Mouse (Mus musculus): ENCODE measurements around the gene Lgals4. TPM values are rescaled to one million over a fixed set of nuclear protein-coding genes. Genes with fewer than 3 reads are reported as not detected.

Lgals4 gene
- total and polyA plus RNA-seq, 3 experiments, result 2.1 to 5.1 TPM; not detected in 1

DNA sequence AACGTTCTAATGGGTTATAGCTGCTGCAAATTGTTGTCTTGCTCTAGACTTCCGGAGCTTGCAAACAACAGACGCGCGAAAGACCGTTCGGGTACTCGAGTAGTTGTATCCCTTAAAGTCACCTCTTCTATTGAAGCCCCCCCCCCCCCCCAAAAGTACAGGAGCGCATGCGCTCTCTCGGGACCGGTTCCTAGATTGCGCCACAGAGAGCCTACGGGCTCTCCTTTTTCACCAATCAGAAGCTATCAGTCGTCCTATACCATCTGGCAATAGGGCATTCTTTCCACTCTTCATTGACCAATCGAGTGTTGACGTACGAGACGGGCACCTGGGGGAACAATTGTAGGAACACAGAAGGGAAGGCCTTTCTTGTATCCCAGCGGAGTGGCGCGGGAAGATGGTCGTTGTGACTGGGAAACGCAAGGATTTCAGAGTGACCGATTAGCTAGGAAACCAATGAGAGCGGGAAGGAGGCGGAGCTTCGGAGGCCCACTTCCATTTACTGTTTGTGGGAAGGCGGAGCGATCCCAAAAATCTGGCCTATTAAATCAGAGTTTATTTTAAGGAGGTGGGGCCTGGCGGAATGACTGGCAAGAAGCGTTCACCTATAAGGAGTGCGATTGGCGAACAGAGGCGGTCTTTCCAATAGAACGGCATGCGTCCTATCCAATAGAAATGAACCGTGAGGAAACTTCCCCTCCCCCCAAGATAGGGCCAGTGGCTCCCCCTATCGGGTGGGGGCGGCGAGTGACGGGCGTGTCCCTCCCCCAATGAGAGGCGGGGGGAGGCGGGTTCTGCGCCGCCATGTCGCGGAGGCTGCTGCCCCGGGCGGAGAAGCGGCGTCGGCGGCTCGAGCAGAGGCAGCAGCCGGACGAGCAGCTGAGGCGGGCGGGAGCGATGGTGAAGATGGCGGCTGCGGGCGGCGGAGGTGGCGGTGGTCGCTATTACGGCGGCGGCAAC lies 23.3 kb upstream of the Lgals4 start:
- Histone ChIP-seq H3K9ac (ENCODE audit: control insufficient read depth, low read depth, low read length, poor library complexity, severe bottlenecking) (peak overlapping the region; percentile 97), H3K27me3 (ENCODE audit: control insufficient read depth in 1 of 2, insufficient read depth in 2 of 2, low read length in 2 of 2) (no peaks in the 10 kb centered on the region), H3K4me3 (ENCODE audit: control insufficient read depth in 1 of 2, insufficient read depth in 1 of 2, low read depth in 2 of 2, low read length in 2 of 2) (peak overlapping the region; percentile 68 to 81), H3K9me3 (replicated peaks; ENCODE audit: insufficient read depth, low read length) (no peaks in the 10 kb centered on the region), H3K79me2 (ENCODE audit: control insufficient read depth, insufficient read depth, low read length, poor library complexity) (peaks cover 47% of the 10 kb centered on the region), H3K4me1 (ENCODE audit: control insufficient read depth in 1 of 2, insufficient read depth in 2 of 2, low read length in 2 of 2) (peaks cover 11 to 42% of the 10 kb centered on the region in 2 experiments), H3K36me3 (ENCODE audit: control insufficient read depth in 1 of 2, insufficient read depth in 2 of 2, low read length in 2 of 2) (peaks cover 22 to 37% of the 10 kb centered on the region in 2 experiments), H3K27ac (ENCODE audit: control insufficient read depth, low read depth, low read length) (peak overlapping the region; percentile 99)
- TF ChIP-seq E2F4 (IDR thresholded peaks at IDR 0.05; ENCODE audit: borderline replicate concordance, low read depth, low read length) (peak; percentile 46; the same call in 1 of the 2 replicates), RAD21 (IDR thresholded peaks at IDR 0.05; ENCODE audit: low read depth, low read length) (no peak), RCOR1 (IDR thresholded peaks at IDR 0.05; ENCODE audit: low read depth, low read length) (peak; percentile 88), MAZ (IDR thresholded peaks at IDR 0.05; ENCODE audit: low read depth, low read length) (peak; percentile 61; the same call in 1 of the 2 replicates), MXI1 (IDR thresholded peaks at IDR 0.05; ENCODE audit: low read depth, low read length) (no peak; the same call in 1 of the 2 replicates), POLR2A (IDR thresholded peaks at IDR 0.05; ENCODE audit: control insufficient read depth in 1 of 2, insufficient read depth in 1 of 2, low read depth in 1 of 2, low read length in 2 of 2, poor library complexity in 1 of 2) (peak; percentile 77 to 86), CTCF (IDR thresholded peaks at IDR 0.05 in 2 of 3, conservative IDR thresholded peaks at IDR 0.05 in 1 of 3; ENCODE audit: control insufficient read depth in 1 of 3, insufficient read depth in 1 of 3, low read depth in 2 of 3, low read length in 3 of 3, poor library complexity in 1 of 3, severe bottlenecking in 1 of 3) (peak in 2 of 3 experiments; percentile 31 to 36; a peak in 4 of 6 replicates), JUND (IDR thresholded peaks at IDR 0.05; ENCODE audit: low read depth, low read length) (no peak), GATA1 (IDR thresholded peaks at IDR 0.05; ENCODE audit: low read depth, low read length) (peak; percentile 73), UBTF (IDR thresholded peaks at IDR 0.05; ENCODE audit: borderline replicate concordance, insufficient read depth, low read depth, low read length) (no peak; the same call in 1 of the 2 replicates), USF1 (IDR thresholded peaks at IDR 0.05; ENCODE audit: low read depth, low read length) (no peak), TAL1 (IDR thresholded peaks at IDR 0.05; ENCODE audit: low read length) (no peak), BHLHE40 (IDR thresholded peaks at IDR 0.05; ENCODE audit: borderline replicate concordance, low read depth, low read length) (no peak), MEF2A (IDR thresholded peaks at IDR 0.05; ENCODE audit: extremely low read depth, insufficient replicate concordance, low read depth, low read length, poor library complexity, severe bottlenecking) (no peak), ZNF384 (IDR thresholded peaks at IDR 0.05; ENCODE audit: low read depth, low read length) (peak; percentile 50; the same call in 1 of the 2 replicates), ELF1 (IDR thresholded peaks at IDR 0.05; ENCODE audit: low read depth, low read length) (0 out of 2 replicates have a peak, but pooled peaks have one; percentile 35), MYB (IDR thresholded peaks at IDR 0.05; ENCODE audit: low read depth, low read length) (no peak), TCF12 (IDR thresholded peaks at IDR 0.05; ENCODE audit: low read depth, low read length) (peak; percentile 12; the same call in 1 of the 2 replicates), NRF1 (IDR thresholded peaks at IDR 0.05; ENCODE audit: insufficient read depth, low read depth, low read length, poor library complexity, severe bottlenecking) (peak; percentile 79), HCFC1 (IDR thresholded peaks at IDR 0.05; ENCODE audit: low read depth, low read length) (peak; percentile 80), TBP (IDR thresholded peaks at IDR 0.05; ENCODE audit: low read depth, low read length) (peak; percentile 61), NELFE (IDR thresholded peaks at IDR 0.05; ENCODE audit: low read depth, low read length) (peak; percentile 72), SMC3 (IDR thresholded peaks at IDR 0.05; ENCODE audit: low read depth, low read length) (no peak), POLR2AphosphoS2 (IDR thresholded peaks at IDR 0.05; ENCODE audit: low read length) (peak; percentile 87), POLR2AphosphoS5 (IDR thresholded peaks at IDR 0.05; ENCODE audit: borderline replicate concordance, low read depth, low read length) (no peak), KAT2A (conservative IDR thresholded peaks at IDR 0.05; ENCODE audit: low read depth, low read length) (peak; percentile 63), MYC (IDR thresholded peaks at IDR 0.05; ENCODE audit: low read depth, low read length) (no peak), EP300 (IDR thresholded peaks at IDR 0.05; ENCODE audit: low read depth in 1 of 2, low read length in 2 of 2) (no peak; a peak in 1 of 4 replicates), SIN3A (IDR thresholded peaks at IDR 0.05; ENCODE audit: low read length) (no peak; the same call in 1 of the 2 replicates), GABPA (IDR thresholded peaks at IDR 0.05; ENCODE audit: low read depth, low read length) (no peak), MAX (IDR thresholded peaks at IDR 0.05; ENCODE audit: low read length) (no peak), ZMIZ1 (IDR thresholded peaks at IDR 0.05; ENCODE audit: low read depth, low read length) (peak; percentile 25; the same call in 1 of the 2 replicates), ZKSCAN1 (IDR thresholded peaks at IDR 0.05; ENCODE audit: low read depth, low read length) (no peak), CHD2 (IDR thresholded peaks at IDR 0.05; ENCODE audit: low read length) (peak; percentile 96), MAFK (IDR thresholded peaks at IDR 0.05; ENCODE audit: borderline replicate concordance, low read depth, low read length) (no peak)
- DNase-seq (ENCODE audit: low read depth, low spot score), result peak; percentile 99
